1 mouse cellular context compared by ENCODE assay signal in genomic region chr6:125097346-125097689, GRCm38 (mm10).
TF ChIP-seq lines count a peak whose summit lies in the region.

No protein-coding gene starts in this region.

TF ChIP-seq in CH12.LX, 34 proteins besides CTCF, POLR2A, EP300 and RAD21:
- TF ChIP-seq TCF12 (IDR thresholded peaks at IDR 0.05; ENCODE audit: low read depth, low read length) (no peak), ZC3H11A (IDR thresholded peaks at IDR 0.05; ENCODE audit: low read depth, low read length) (no peak), SMC3 (IDR thresholded peaks at IDR 0.05; ENCODE audit: low read depth, low read length) (no peak), RCOR1 (conservative IDR thresholded peaks at IDR 0.05; ENCODE audit: low read depth, low read length) (no peak), MYC (IDR thresholded peaks at IDR 0.05; ENCODE audit: low read depth, low read length) (no peak), CHD2 (IDR thresholded peaks at IDR 0.05; ENCODE audit: low read length) (no peak), GABPA (IDR thresholded peaks at IDR 0.05; ENCODE audit: insufficient replicate concordance, low read depth, low read length) (no peak), PAX5 (IDR thresholded peaks at IDR 0.05; ENCODE audit: low read length) (no peak), ELF1 (IDR thresholded peaks at IDR 0.05; ENCODE audit: low read depth, low read length) (no peak), E2F4 (IDR thresholded peaks at IDR 0.05; ENCODE audit: insufficient replicate concordance, low read depth, low read length) (no peak), KAT2A (IDR thresholded peaks at IDR 0.05; ENCODE audit: insufficient replicate concordance, low read length) (no peak), ZKSCAN1 (IDR thresholded peaks at IDR 0.05; ENCODE audit: borderline replicate concordance, low read depth, low read length) (no peak), MAZ (IDR thresholded peaks at IDR 0.05; ENCODE audit: low read depth, low read length) (no peak), ETS1 (conservative IDR thresholded peaks at IDR 0.05; ENCODE audit: low read depth, low read length) (no peak), JUND (conservative IDR thresholded peaks at IDR 0.05; ENCODE audit: low read depth, low read length) (no peak), MAFK (IDR thresholded peaks at IDR 0.05; ENCODE audit: insufficient replicate concordance, low read length) (no peak)
